Mouse (Mus musculus) CD4-positive, CD25-positive, alpha-beta regulatory T cell, adult 4 months (primary cell): ENCODE measurements around the gene Car7. TPM values are rescaled to one million over a fixed set of nuclear protein-coding genes. Genes with fewer than 3 reads are reported as not detected.
"Not testable (repeated sequence)": the region's sequence is repeated elsewhere in the genome, so short reads cannot be mapped to it uniquely, and the experiment has no call there.

Experiments
- ATAC-seq: one replicate; pipeline ENCODE4 v1.8.0; 2017
- polyA plus RNA-seq, 2 experiments: library from polyadenylated mRNA; unstranded; fragments of 100-300 nt; shearing (Covaris generic); gene quantifications; one replicate each; pipeline ENCODE4 v1.2.1; 2017

Car7 gene
- polyA plus RNA-seq, 2 experiments from 2014 or later: 4.5 to 7.3 TPM

DNA sequence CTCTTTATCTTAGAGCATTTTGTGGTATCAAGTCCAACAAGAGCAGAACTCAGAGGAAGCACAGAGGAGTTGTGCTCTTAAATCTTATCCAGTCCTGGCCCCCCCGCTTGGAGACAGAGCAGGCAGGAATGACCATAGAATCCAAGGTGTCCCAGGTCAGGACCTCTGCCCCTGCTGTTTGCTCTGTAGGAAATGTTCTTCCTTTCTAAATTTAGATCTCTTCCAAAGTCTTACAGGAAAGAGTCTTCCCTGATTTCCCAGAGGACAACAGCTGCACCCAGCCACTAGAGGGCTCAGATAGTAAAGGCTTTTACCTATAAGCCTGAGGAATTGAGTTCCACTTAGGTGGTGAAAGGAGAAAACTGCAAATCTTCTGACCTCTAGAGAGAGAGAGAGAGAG is 35.1 kb downstream of the Car7 start:
- ATAC-seq: no peak

DNA sequence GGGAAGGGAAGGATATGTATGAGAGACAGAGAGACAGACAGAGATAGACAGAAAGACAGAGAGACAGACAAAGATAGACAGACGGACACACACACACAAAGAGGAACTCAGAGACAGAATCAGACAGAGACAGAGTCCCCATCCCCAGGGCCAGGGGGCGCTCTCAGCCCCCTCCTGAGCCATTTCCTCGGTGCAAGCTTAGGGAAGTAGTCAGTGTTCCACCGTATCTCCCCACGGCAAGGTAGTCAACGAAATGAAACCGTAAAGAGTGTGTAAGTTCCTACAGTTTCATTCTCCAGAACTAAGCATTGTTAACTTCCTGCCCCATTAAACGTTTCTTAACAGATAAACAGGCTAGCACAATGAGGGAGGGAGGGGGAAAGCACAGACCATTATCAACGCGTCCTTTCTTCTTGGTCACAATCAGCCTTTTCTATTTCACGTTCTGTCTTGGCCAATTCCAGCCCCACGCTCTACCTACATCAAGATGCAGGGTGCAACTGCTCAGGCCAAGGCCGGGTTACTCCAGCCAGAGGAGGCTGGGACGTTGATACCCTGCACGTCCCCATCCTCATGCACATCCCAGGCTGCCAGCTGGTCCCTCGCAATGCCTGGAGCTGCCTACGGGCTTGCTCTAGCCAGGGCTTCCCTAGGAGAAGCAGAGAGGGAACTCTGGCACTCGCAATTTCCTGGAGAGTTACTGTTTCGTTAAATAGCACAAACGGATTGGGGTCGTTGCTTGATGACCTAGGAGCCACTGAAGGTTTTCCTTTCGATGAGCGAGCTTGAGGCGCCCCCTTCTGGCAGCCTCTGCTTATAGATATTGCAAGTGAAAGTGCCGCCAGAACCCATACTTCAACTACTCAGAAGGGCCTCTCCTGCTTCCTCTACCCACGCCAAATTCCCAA is 36.2 kb downstream of the Car7 start:
- peak; percentile 87 for ATAC-seq

DNA sequence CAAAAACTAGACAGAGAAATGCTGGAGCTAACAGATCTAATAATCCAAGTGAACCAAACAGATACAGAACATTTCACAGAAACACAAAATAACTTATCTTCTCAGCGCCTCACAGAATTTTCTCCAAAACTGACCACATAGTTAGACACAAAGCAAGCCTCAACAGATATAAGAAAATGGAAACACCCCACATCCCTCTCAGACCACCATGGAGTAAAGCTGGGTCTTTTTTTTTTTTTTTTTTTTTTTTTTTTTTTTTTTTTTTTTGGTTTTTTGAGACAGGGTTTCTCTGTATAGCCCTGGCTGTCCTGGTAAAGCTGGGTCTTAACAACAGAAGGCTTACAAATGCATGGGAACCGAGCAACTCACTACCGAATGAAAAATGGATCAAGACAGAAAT is 42.3 kb downstream of the Car7 start:
- ATAC-seq: no peak

DNA sequence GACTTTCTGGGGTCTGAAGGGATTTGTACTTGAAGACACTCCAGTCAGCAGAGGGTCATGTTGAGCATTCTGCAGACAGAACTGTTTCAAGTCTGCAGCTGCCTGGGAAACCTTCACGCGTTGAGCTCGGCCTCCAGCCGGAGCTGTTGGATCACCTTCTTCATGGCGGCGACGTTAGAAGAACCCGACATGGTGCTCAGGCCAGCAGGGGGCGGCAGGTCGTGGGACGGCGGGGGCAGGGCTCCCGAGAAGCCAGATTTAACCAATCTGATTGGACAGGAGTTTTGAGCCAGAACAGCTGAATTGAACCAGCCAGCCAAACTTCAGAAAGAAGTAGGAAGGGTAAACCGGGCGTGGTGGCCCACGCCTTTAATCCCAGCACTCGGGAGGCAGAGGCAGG is 43.1 kb downstream of the Car7 start:
- ATAC-seq: not testable (repeated sequence)

DNA sequence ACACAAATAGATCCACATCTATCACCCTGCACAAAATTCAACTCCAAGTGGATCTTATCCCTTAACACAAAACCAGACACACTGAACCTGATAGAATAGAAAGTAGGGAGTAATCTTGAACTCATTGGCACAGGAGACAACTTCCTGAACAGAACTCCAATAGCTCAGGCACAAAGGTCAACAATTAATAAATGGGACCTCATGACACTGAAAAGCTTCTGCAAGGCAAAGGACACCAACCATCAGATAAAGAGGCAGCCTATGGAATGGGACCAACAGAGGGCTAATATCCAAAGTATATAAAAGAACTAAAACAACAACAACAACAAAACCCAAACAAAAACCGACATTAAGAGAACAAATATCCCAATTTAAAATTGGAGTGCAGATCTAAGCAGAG is 50.0 kb downstream of the Car7 start:
- no peak for ATAC-seq

DNA sequence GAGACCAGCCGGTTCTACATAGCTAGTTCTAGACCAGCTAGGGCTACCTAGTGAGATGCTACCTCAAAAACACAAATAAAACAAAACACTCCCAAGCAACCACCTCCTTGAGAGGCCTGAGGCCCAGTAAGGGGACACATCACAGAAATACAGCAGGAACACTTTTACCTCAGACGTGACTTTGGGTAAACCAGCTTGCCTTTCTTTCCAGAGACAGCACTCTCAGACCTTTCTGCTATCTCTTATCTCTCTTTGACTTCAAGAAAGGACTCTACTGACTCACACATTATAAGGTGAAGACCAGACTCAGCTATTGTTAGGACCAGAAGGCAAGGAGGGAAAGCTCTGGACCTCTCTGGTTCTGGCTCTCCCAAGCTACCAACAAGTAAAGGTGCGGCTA is 55.8 kb downstream of the Car7 start:
- no peak for ATAC-seq

DNA sequence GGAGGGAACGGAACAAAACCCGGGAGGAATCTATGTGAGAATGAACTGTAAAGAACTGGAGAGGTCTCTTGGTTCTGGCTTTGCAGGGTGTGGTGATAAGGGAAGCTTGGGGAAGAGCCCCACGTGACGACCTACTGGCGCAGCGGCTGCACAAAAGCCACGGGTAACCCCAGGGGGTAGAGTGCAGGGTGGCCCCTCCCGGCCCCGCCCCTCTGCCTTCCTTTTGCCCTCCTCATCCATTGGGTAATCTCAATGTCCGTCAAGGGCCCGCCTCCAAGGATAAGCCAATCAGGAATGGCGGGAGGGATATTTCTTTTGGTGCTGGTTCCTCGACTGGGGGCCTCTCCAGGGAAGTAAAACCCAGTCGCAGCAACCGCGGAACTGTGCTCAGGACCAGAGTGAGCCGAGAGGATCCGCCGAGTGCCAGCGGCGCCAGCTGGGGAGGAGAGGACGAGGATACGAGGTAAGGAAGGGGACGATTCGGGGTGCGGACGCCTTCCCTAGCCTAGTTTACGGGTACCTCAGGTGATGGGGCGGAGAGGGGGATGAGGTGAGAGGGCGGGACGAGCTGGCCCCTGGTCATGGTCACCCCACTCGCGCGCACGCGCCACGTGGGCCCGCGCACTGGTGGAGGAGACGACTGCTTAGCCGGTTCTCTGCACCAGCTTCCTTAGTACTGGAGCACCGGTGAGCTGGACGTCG is 56.8 kb downstream of the Car7 start, which contains the start of gene Pdp2:
Gene Pdp2 (plus strand): TSS at position 319 of the 702 bp plus-strand sequence.
- peak; percentile 97 for ATAC-seq

DNA sequence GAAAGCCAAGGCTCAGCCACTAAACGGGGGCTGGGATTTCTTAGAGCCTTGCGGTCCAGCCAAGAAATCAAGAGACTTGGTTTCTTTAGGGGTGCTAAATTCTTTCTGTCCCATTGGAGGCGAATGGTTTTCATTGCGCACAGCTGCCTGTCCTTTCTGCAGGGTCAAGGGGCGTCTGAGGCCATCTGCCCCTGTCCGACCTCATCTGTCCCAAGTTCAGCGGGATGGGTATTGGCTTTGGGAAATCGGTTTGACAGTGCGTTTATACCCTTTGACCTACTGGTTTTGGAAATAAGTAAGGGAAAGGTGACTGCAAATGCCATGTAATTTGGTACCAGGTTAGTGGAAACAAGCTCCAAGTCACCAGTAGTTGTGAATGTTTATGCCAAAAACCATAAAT is 57.4 kb downstream of the Car7 start:
- no peak for ATAC-seq

DNA sequence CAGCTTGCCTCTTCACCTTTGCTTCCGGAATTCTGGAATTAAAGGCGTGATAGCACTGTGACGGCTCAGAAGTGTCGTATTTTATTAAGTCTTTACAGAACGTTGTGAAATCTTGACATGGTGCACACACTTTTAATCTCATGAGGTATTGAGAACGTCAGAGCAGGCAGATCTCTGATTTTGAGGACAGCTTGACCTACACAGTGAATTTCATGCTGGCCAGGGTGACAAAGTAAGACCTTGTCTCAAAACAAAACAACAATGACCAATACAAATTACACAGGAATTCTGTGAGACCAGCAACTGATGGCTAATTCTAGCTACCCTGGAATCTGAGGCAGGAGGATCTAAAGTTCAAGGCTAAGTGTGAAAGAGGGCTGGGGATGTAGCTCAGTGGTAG is 58.1 kb downstream of the Car7 start:
- ATAC-seq: no peak

DNA sequence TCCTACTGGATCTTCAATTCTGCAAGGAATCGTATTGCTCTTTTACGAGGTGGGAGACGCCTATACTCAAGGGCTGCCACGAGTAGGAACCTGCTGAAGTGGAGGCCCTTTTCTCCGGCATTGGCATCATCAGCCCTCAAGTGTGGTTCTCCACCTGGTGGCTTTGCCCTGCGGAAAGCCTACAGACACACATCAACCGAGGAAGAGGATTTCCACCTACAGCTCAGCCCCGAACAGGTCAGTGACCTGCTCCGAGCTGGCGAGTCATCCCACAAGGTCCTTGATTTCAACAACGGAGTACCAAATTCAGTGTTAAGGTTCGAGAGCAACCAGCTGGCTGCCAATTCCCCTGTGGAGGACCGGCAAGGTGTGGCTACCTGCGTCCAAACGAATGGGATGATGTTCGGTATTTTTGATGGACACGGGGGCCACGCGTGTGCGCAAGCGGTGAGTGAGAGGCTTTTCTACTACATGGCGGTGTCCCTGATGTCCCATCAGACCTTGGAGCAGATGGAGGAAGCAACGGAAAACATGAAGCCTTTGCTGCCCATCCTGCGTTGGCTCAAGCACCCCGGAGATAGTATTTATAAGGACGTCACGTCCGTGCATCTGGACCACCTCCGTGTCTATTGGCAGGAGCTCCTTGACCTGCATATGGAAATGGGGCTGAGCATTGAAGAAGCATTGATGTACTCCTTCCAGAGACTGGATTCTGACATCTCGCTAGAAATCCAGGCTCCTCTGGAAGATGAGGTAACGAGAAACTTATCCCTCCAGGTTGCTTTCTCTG is 59.2 kb downstream of the Car7 start:
- ATAC-seq: no peak

DNA sequence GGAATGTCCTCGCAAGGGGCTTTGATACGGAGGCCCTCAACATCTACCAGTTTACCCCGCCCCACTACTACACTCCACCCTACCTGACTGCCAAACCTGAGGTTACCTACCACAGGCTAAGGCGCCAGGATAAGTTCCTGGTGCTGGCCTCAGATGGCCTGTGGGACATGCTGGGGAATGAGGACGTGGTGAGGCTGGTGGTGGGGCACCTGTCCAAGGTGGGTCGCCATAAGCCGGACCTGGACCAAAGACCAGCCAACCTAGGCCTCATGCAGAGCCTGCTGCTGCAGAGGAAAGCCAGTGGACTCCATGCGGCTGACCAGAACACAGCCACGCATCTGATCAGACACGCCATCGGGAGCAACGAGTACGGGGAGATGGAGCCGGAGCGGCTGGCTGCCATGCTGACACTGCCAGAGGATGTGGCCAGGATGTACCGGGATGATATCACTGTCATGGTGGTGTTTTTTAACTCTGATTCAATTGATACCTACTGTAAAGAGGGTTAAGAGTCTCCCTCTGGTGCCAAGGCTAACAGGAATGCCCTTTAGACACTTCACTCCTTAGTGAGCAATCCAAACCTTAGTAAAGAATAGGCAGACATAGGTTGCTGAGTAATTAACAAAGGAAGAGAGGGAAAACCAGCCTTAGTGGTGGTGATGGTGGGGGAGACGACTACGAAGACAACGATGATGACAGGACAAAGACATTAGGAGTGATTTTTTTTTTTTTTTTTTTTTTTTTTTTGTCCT is 60.3 kb downstream of the Car7 start:
- ATAC-seq: no peak

DNA sequence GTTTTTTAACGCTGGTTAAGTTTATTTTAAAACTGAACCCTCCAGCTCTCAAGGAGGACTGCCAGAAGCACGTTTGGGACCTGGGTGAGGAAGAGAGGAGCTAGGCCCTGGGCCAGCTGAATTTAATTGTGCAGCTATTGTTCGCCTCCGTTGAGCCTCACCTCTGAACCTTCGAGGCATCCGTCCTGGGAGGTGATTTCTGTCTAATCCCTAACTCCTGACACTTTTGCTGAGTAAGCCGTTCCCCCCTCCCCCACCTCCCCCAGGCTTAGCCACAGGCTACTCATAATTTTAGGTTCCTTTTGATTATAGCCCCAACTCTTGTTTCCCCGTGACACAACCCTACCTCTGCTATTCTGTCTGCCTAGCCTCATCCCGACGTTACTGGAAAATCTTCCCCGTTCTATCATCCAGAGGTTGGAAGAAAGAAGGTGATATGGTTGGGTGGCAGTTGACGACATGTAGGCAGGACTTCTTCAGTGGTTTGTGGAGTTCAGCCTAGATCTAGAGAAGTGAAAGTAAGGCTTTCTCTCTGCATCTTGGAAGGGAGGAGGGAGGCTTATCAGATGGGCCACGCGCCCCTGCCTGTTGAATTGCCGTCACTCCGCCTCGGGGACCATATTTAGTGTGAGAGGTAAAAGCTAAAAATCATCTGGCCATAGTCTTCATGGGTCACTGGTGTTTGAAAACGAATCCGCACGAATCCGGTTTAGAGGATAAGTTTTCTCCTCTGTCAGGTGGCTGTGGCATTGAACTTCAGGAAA is 61.5 kb downstream of the Car7 start:
- no peak for ATAC-seq

DNA sequence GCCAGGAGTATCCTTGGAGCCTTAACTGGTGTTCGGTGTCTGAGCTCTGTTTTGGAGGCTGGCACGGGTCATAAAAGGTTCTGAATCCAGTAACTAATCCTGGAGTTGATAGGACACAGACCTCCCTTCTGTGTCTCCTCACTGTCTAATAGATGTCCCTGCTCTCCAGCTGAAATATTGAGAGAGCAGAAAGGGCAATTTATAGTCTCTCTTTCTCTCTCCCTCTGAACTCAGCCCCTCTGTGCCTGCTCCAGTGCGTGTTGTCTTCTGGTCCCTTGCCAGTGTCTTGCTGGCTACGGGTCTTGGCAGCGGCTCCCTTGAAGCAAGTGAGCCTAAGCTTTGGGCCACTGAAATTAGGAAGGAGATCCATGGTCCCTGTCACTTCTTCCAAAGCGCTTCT is 63.2 kb downstream of the Car7 start:
- ATAC-seq: no peak

DNA sequence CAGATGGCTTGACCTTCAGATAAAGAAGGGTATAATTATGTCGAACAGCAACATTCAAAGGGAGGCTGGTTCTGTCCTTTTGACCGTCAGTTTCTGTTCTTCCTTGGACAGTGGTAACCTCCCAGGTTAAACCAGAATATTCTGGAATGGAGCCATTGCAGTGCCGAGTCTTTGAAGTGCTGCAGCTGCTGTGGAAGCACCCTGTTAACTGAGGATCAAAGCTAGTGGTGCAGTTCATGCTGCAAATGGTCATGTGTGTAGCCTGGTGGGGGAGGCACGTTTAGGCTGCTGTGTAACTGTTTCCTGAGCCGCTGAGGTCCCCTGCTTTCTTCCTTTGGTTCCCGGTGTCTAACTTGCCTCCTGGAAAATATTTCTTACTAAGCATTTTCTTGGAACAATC is 64.0 kb downstream of the Car7 start:
- ATAC-seq: no peak

Other genes starting within 250 kb of the Car7 start
- under 1 TPM in 1 of 2 experiments, not detected in 1; 0.54 TPM for gene Cmtm2a, start 241.5 kb upstream of the Car7 start, polyA plus RNA-seq
- not detected for gene Gm45711, start 224.6 kb upstream of the Car7 start, polyA plus RNA-seq
- gene Cmtm1, start 224.5 kb upstream of the Car7 start, polyA plus RNA-seq: not detected
- not detected for gene Gm11020, start 213.1 kb upstream of the Car7 start, polyA plus RNA-seq
- not detected for gene Cmtm2b, start 212.5 kb upstream of the Car7 start, polyA plus RNA-seq
- 10 to 100 TPM; 17.4 to 22.8 TPM for gene Cmtm3, start 195.3 kb upstream of the Car7 start, polyA plus RNA-seq
- under 1 TPM; 0.16 to 0.43 TPM for gene Cmtm4, start 138.9 kb upstream of the Car7 start, polyA plus RNA-seq
- gene Dync1li2, start 91.6 kb upstream of the Car7 start, polyA plus RNA-seq: 10 to 100 TPM; 28.1 to 31.0 TPM
- under 1 TPM in 1 of 2 experiments, not detected in 1; 0.42 TPM for gene Terb1, start 24.8 kb upstream of the Car7 start, polyA plus RNA-seq
- gene Nae1, start 52 bp upstream of the Car7 start, polyA plus RNA-seq: 10 to 100 TPM; 80.6 to 94.4 TPM
- gene Pdp2, start 56.8 kb downstream of the Car7 start, polyA plus RNA-seq: 10 to 100 TPM; 21.4 to 28.3 TPM
- not detected for gene Cdh16, start 89.7 kb downstream of the Car7 start, polyA plus RNA-seq
- gene Rrad, start 96.6 kb downstream of the Car7 start, polyA plus RNA-seq: 10 to 100 TPM; 12.1 to 12.8 TPM
- 100 to 1,000 TPM; 113 to 122 TPM for gene Ciao2b, start 107.3 kb downstream of the Car7 start, polyA plus RNA-seq
- gene Ces2a, start 199.3 kb downstream of the Car7 start, polyA plus RNA-seq: under 1 TPM in 1 of 2 experiments, not detected in 1; 0.38 TPM